Comparison of ENCODE assay signal across 1 mouse cellular context in the genomic region with DNA sequence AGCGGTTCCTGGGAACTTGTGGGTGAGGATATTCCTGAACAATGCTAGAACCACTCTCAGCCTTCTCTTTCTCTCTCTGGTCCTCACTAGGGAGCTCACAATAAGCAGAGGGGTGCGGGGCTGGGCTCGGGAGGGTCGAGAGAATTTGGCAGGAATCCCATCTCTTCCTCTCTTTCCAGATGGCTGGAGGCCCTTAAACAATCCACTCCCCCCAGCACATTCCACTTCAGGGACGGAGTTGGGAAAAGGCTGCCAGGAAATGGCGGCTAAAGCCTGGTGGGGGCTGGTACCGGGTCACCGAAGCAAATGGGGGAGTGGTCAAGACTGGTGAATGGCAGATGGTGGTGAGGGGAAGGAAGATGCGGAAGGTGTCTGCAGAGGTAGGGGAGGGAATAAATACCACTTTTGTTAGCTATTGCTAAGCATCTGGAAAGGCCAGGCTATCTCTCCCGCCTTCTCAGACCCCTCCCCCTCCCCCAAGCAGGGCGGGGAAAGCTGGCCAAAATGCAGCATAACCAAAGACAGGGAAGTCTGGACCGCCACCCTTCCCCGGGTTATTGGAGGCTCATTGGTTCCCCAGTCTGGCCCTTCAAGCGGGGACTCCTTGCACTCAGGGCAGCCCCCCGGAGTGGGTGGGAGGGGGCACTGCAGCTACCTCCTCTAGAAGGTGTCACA.
TF ChIP-seq lines count a peak whose summit lies in the region.

No protein-coding gene starts in this region.

TF ChIP-seq in MEL, 35 proteins besides CTCF, POLR2A, EP300 and RAD21:
- TF ChIP-seq ELF1 (IDR thresholded peaks at IDR 0.05; ENCODE audit: low read depth, low read length) = peak; percentile 58; the same call in 1 of the 2 replicates
- TF ChIP-seq TBP (IDR thresholded peaks at IDR 0.05; ENCODE audit: low read depth, low read length) = peak; percentile 23; the same call in 1 of the 2 replicates
- TF ChIP-seq CHD2 (IDR thresholded peaks at IDR 0.05; ENCODE audit: low read length) = peak; percentile 72
- TF ChIP-seq USF2 (IDR thresholded peaks at IDR 0.05; ENCODE audit: borderline replicate concordance in 1 of 2, insufficient read depth in 1 of 2, low read depth in 1 of 2, low read length in 2 of 2) = no peak
- TF ChIP-seq USF1 (IDR thresholded peaks at IDR 0.05; ENCODE audit: low read depth, low read length) = no peak
- no peak for TF ChIP-seq TAL1 (IDR thresholded peaks at IDR 0.05; ENCODE audit: low read length)
- TF ChIP-seq UBTF (IDR thresholded peaks at IDR 0.05; ENCODE audit: borderline replicate concordance, insufficient read depth, low read depth, low read length) = no peak
- TF ChIP-seq MEF2A (IDR thresholded peaks at IDR 0.05; ENCODE audit: extremely low read depth, insufficient replicate concordance, low read depth, low read length, poor library complexity, severe bottlenecking) = no peak
- peak; percentile 51 for TF ChIP-seq NELFE (IDR thresholded peaks at IDR 0.05; ENCODE audit: low read depth, low read length)
- no peak for TF ChIP-seq MYC (IDR thresholded peaks at IDR 0.05; ENCODE audit: low read depth, low read length)
- TF ChIP-seq CHD1 (IDR thresholded peaks at IDR 0.05; ENCODE audit: low read depth, low read length) = no peak
- TF ChIP-seq GATA1 (IDR thresholded peaks at IDR 0.05; ENCODE audit: low read depth, low read length) = 0 out of 2 replicates have a peak, but pooled peaks have one; percentile 8
- TF ChIP-seq KAT2A (conservative IDR thresholded peaks at IDR 0.05; ENCODE audit: low read depth, low read length) = no peak
- peak; percentile 86 for TF ChIP-seq E2F4 (IDR thresholded peaks at IDR 0.05; ENCODE audit: borderline replicate concordance, low read depth, low read length)
- TF ChIP-seq ZMIZ1 (IDR thresholded peaks at IDR 0.05; ENCODE audit: low read depth, low read length) = 0 out of 2 replicates have a peak, but pooled peaks have one; percentile 43
- no peak for TF ChIP-seq JUND (IDR thresholded peaks at IDR 0.05; ENCODE audit: low read depth, low read length)
- no peak for TF ChIP-seq GABPA (IDR thresholded peaks at IDR 0.05; ENCODE audit: low read depth, low read length)
- 0 out of 2 replicates have a peak, but pooled peaks have one; percentile 33 for TF ChIP-seq MAX (IDR thresholded peaks at IDR 0.05; ENCODE audit: low read length)
- peak; percentile 37; the same call in 1 of the 2 replicates for TF ChIP-seq BHLHE40 (IDR thresholded peaks at IDR 0.05; ENCODE audit: borderline replicate concordance, low read depth, low read length)
- no peak; the same call in 1 of the 2 replicates for TF ChIP-seq POLR2AphosphoS2 (IDR thresholded peaks at IDR 0.05; ENCODE audit: low read length)
- no peak for TF ChIP-seq MAFK (IDR thresholded peaks at IDR 0.05; ENCODE audit: borderline replicate concordance, low read depth, low read length)
- peak; percentile 54 for TF ChIP-seq SIN3A (IDR thresholded peaks at IDR 0.05; ENCODE audit: low read length)
- no peak for TF ChIP-seq ZNF384 (IDR thresholded peaks at IDR 0.05; ENCODE audit: low read depth, low read length)
- TF ChIP-seq RCOR1 (IDR thresholded peaks at IDR 0.05; ENCODE audit: low read depth, low read length) = peak; percentile 10; the same call in 1 of the 2 replicates
- no peak for TF ChIP-seq POLR2AphosphoS5 (IDR thresholded peaks at IDR 0.05; ENCODE audit: borderline replicate concordance, low read depth, low read length)
- no peak for TF ChIP-seq MXI1 (IDR thresholded peaks at IDR 0.05; ENCODE audit: low read depth, low read length)
- peak; percentile 5; the same call in 1 of the 2 replicates for TF ChIP-seq ZC3H11A (IDR thresholded peaks at IDR 0.05; ENCODE audit: low read depth, low read length)
- TF ChIP-seq NRF1 (IDR thresholded peaks at IDR 0.05; ENCODE audit: insufficient read depth, low read depth, low read length, poor library complexity, severe bottlenecking) = no peak
- TF ChIP-seq ETS1 (IDR thresholded peaks at IDR 0.05; ENCODE audit: low read depth, low read length) = 0 out of 2 replicates have a peak, but pooled peaks have one; percentile 36
- TF ChIP-seq ZKSCAN1 (IDR thresholded peaks at IDR 0.05; ENCODE audit: low read depth, low read length) = no peak
- 0 out of 2 replicates have a peak, but pooled peaks have one; percentile 24 for TF ChIP-seq TCF12 (IDR thresholded peaks at IDR 0.05; ENCODE audit: low read depth, low read length)
- TF ChIP-seq MYB (IDR thresholded peaks at IDR 0.05; ENCODE audit: low read depth, low read length) = no peak
- TF ChIP-seq HCFC1 (IDR thresholded peaks at IDR 0.05; ENCODE audit: low read depth, low read length) = no peak
- no peak for TF ChIP-seq SMC3 (IDR thresholded peaks at IDR 0.05; ENCODE audit: low read depth, low read length)
- 0 out of 2 replicates have a peak, but pooled peaks have one; percentile 65 for TF ChIP-seq MAZ (IDR thresholded peaks at IDR 0.05; ENCODE audit: low read depth, low read length)
